Mouse (Mus musculus) neural tube, embryonic 14.5 days (tissue): ENCODE data around the gene Gcnt2. TPM values are rescaled to one million over a fixed set of nuclear protein-coding genes. Genes with fewer than 3 reads are reported as not detected.
"Not testable (repeated sequence)": the region's sequence is repeated elsewhere in the genome, so short reads cannot be mapped to it uniquely, and the experiment has no call there.

Source experiments
- ATAC-seq: fragments of 200-750 bp; cut with Nextera tagmentation; 2 replicates; pipeline ENCODE4 v1.8.0; 2017; ENCODE audit warnings: low read depth, mild to moderate bottlenecking, moderate TSS enrichment, moderate library complexity
- H3K27ac ChIP-seq: fragments of 300-500 bp; sonication (generic); 2 replicates; pipeline ENCODE4 v1.5.1; 2014; ENCODE audit warnings: low read depth, mild to moderate bottlenecking, control low read depth, low read length, moderate library complexity, mixed read lengths
- H3K27me3 ChIP-seq: fragments of 300-500 bp; sonication (generic); 2 replicates; pipeline ENCODE4 v1.6.1; 2014; ENCODE audit warnings: low read length; ENCODE audit not compliant: control insufficient read depth, insufficient read depth
- H3K36me3 ChIP-seq: fragments of 300-500 bp; sonication (generic); 2 replicates; pipeline ENCODE4 v1.6.1; 2014; ENCODE audit warnings: low read length, mixed read lengths; ENCODE audit not compliant: control insufficient read depth, insufficient read depth
- H3K4me1 ChIP-seq: fragments of 300-500 bp; sonication (generic); 2 replicates; pipeline ENCODE4 v1.6.1; 2014; ENCODE audit warnings: low read length; ENCODE audit not compliant: control insufficient read depth, insufficient read depth
- H3K4me2 ChIP-seq: fragments of 300-500 bp; sonication (generic); 2 replicates; pipeline ENCODE4 v1.6.1; 2014; ENCODE audit warnings: mild to moderate bottlenecking, low read depth, low read length, control low read depth
- H3K4me3 ChIP-seq: fragments of 300-500 bp; sonication (generic); 2 replicates; pipeline ENCODE4 v1.5.1; 2014; ENCODE audit warnings: low read depth, low read length, control low read depth, mixed read lengths
- H3K9ac ChIP-seq: fragments of 300-500 bp; sonication (generic); replicated peaks from 2 replicates; pipeline ENCODE4 v1.6.1; 2014; ENCODE audit warnings: low read depth, mild to moderate bottlenecking, control low read depth, low read length, mixed read lengths
- H3K9me3 ChIP-seq: fragments of 300-500 bp; sonication (generic); 2 replicates; pipeline ENCODE4 v1.6.1; 2016; ENCODE audit warnings: low read length; ENCODE audit not compliant: control insufficient read depth
- WGBS: fragments of 180-500 bp; shearing (Covaris S2); extraction: QIAGEN DNeasy Blood & Tissue Kit; methylation state at CpG from one replicate; pipeline ENCODE4 v1.1.7; 2014; 5-methylcytosine and 5-hydroxymethylcytosine counted together
- polyA plus RNA-seq: library from polyadenylated mRNA; unstranded; fragments of >200 nt; fragmentation: Nextera tagmentation; extraction: Ambion mirVana; gene quantifications from 2 replicates; pipeline ENCODE4 v1.2.1, GENCODE M21; 2014

The Gcnt2 gene
- polyA plus RNA-seq, 1 experiment from 2014 or later: 6.1 TPM

DNA sequence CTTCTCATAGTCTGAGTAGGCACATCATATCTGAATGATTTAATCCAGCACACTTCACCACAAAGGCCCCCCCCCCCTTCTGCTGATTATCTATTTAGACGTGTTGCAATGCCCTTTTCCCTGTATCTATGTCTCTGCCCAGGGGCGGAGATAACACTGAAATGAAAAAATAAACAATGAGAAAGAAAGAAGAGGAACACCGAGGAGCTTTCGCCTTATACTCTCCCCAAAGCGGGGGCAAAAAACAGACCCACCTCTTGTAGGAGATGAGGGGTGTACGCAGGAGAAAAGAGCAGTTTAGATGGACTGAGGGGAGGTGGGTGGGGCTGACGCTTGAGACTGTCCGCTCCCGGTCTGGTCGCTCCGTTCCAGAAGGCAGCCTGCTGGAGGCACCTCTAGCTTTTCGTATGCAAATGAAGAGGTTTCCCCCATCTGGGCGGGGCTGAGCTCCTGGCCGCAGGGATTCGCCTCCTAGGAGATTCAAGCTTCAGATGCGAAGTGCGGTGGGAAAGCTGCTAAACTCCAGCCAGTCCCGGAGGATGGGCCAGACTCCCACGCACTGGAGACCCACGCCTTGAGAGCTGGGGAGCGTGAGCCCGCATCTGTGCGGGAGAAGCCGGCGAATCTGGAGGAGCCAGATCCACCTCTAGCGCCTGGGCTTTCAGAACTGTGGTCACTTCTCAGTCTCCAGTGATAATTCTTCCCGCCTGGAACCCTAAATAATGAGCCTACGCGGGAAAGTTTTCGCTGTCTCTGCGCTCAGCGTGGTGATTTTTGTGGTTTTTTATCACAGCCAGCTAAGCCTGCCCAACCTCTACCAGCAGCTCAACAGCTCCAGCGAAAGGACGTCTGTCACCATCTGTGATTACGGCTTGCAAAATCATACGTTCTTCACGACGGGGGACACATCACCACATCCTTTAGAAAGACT lies 57.9 kb downstream of the Gcnt2 start:
- Histone ChIP-seq H3K4me3 (peak overlapping the region; percentile 38), H3K4me2 (peak overlapping the region; percentile 67), H3K9ac (peak overlapping the region; percentile 46), H3K27me3 (no peaks in the 10 kb centered on the region; the same call in 1 of the 2 replicates), H3K9me3 (no peaks in the 10 kb centered on the region), H3K36me3 (no peaks in the 10 kb centered on the region), H3K4me1 (peaks cover 7% of the 10 kb centered on the region; the same call in 1 of the 2 replicates), H3K27ac (no peak overlapping the region)
- peak; percentile 84 for ATAC-seq
- WGBS: under 1% methylated on average over 38 of the region's 38 CpGs

GRCm38 (mm10) chr13:40921326-40922059 lies 61.9 kb downstream of the Gcnt2 start:
- Histone ChIP-seq H3K27ac (no peak overlapping the region), H3K36me3 (no peaks in the 10 kb centered on the region), H3K9me3 (no peaks in the 10 kb centered on the region), H3K9ac (no peak overlapping the region), H3K4me3 (no peak overlapping the region), H3K4me1 (peaks cover 7% of the 10 kb centered on the region; the same call in 1 of the 2 replicates), H3K27me3 (no peaks in the 10 kb centered on the region; the same call in 1 of the 2 replicates), H3K4me2 (no peak overlapping the region)
- no peak for ATAC-seq
- WGBS: 83% methylated on average over 8 of the region's 8 CpGs

DNA sequence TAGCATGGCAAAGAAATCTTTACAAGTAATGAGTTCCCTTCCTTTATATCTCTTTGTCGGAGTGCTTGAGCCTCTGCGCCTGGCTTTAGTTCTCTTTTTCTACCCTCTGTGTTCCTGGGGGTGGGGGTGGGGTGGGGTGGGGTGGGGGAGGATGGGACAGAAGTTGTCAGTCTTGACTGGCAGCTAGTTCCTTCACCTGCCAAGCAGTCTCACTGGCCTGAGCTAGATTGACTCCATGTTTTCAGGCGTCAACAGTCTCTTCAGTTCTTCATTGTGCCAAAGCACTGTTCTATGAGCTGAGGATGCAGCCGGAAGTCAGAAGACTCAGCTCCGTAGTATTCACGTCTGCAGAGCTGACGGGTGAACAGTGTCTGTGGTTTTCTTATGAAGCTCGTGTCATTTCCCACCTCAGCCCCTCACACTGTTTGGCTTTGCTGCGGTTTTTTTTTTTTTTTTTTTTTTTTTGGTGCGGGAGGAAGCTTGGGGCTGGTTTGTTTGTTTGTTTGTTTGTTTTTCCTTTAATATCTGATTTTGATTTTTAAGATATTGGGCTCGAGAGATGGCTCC lies 62.8 kb downstream of the Gcnt2 start:
- H3K9ac ChIP-seq: no peak overlapping the region
- ATAC-seq: no peak
- H3K4me3 ChIP-seq: no peak overlapping the region
- H3K27ac ChIP-seq: no peak overlapping the region
- H3K27me3 ChIP-seq: no peaks in the 10 kb centered on the region; the same call in 1 of the 2 replicates
- H3K9me3 ChIP-seq: no peaks in the 10 kb centered on the region
- no peak overlapping the region for H3K4me2 ChIP-seq
- WGBS: 89% methylated on average over 11 of the region's 11 CpGs
- no peaks in the 10 kb centered on the region for H3K36me3 ChIP-seq
- H3K4me1 ChIP-seq: peaks cover 4% of the 10 kb centered on the region; the same call in 1 of the 2 replicates

- Histone ChIP-seq H3K4me3 (no peak overlapping the region), H3K9me3 (no peaks in the 10 kb centered on the region), H3K9ac (no peak overlapping the region), H3K4me1 (no peaks in the 10 kb centered on the region), H3K36me3 (no peaks in the 10 kb centered on the region), H3K4me2 (no peak overlapping the region), H3K27ac (no peak overlapping the region), H3K27me3 (no peaks in the 10 kb centered on the region)
- WGBS: 74% methylated on average over 4 of the region's 4 CpGs
- ATAC-seq: no peak
Observed at GRCm38 (mm10) chr13:40923756-40924315, 64.3 kb downstream of the Gcnt2 start.

- WGBS: 60% methylated on average over 9 of the region's 9 CpGs
- no peak for ATAC-seq
Observed at GRCm38 (mm10) chr13:40928192-40928898, 68.8 kb downstream of the Gcnt2 start.

GRCm38 (mm10) chr13:40931871-40932270 lies 72.3 kb downstream of the Gcnt2 start:
- not testable (repeated sequence) for H3K27me3 ChIP-seq, H3K27ac ChIP-seq, H3K9me3 ChIP-seq, H3K4me2 ChIP-seq, H3K9ac ChIP-seq, H3K36me3 ChIP-seq, H3K4me1 ChIP-seq, H3K4me3 ChIP-seq
- ATAC-seq: peak; percentile 68; the same call in 1 of the 2 replicates
- 0% methylated on average over 2 of the region's 2 CpGs for WGBS

More at GRCm38 (mm10) chr13:40928192-40928898, 68.8 kb downstream of the Gcnt2 start:
- H3K9ac ChIP-seq: no peak overlapping the region
- no peaks in the 10 kb centered on the region for H3K27me3 ChIP-seq
- H3K4me2 ChIP-seq: no peak overlapping the region
- 0 out of 2 replicates have a peak overlapping the region, but pooled peaks have one; percentile 22 for H3K27ac ChIP-seq
- no peaks in the 10 kb centered on the region for H3K36me3 ChIP-seq
- no peak overlapping the region for H3K4me3 ChIP-seq
- no peaks in the 10 kb centered on the region for H3K4me1 ChIP-seq
- no peaks in the 10 kb centered on the region for H3K9me3 ChIP-seq

GRCm38 (mm10) chr13:40932573-40932972 lies 73.0 kb downstream of the Gcnt2 start:
- H3K27ac ChIP-seq: no peak overlapping the region
- no peak for ATAC-seq
- 89% methylated on average over 5 of the region's 5 CpGs for WGBS

DNA sequence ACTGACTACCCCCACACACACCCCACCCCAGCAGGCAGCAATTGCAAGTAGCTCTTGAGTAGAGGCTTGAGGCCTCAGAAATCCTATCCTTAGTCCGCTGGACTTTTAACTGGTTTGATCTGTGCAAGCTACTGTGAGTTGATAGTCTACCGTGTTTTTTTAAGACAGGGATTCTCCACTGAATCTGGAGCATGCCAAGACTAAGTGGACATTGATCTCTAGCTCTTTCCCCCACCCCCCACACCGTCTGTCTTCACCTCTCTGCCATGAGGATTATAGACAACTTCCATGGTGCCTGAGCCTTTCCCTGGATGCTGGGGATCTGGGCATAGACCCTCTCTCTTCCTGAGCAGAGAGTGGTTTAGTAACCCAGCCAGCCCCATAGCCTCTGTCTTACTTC lies 74.8 kb downstream of the Gcnt2 start:
- no peak overlapping the region for H3K4me2 ChIP-seq
- H3K36me3 ChIP-seq: no peaks in the 10 kb centered on the region
- H3K27ac ChIP-seq: no peak overlapping the region
- H3K4me1 ChIP-seq: no peaks in the 10 kb centered on the region
- H3K9ac ChIP-seq: no peak overlapping the region
- no peak for ATAC-seq
- H3K27me3 ChIP-seq: no peaks in the 10 kb centered on the region
- H3K9me3 ChIP-seq: no peaks in the 10 kb centered on the region
- WGBS: 85% methylated on average over 3 of the region's 3 CpGs
- no peak overlapping the region for H3K4me3 ChIP-seq

More at GRCm38 (mm10) chr13:40932573-40932972, 73.0 kb downstream of the Gcnt2 start:
- H3K36me3 ChIP-seq: no peaks in the 10 kb centered on the region
- H3K9me3 ChIP-seq: no peaks in the 10 kb centered on the region
- no peaks in the 10 kb centered on the region for H3K27me3 ChIP-seq
- no peak overlapping the region for H3K4me2 ChIP-seq
- H3K4me1 ChIP-seq: no peaks in the 10 kb centered on the region
- H3K9ac ChIP-seq: no peak overlapping the region
- H3K4me3 ChIP-seq: no peak overlapping the region
